Mouse (Mus musculus) thymus, adult 2 months (tissue): ENCODE measurements around the gene Yif1b.

Source experiments
- CTCF ChIP-seq: fragments of 200-500 bp; IDR thresholded peaks from 2 replicates; pipeline ENCODE4 v1.5.1; 2012; ENCODE audit warnings: mild to moderate bottlenecking, control low read depth, low read length, moderate library complexity, borderline replicate concordance; ENCODE audit not compliant: control insufficient read depth, poor library complexity, insufficient read depth; ENCODE audit errors: extremely low read depth
- POLR2A ChIP-seq: fragments of 200-500 bp; IDR thresholded peaks from 2 replicates; pipeline ENCODE4 v1.6.1; 2012; ENCODE audit warnings: mild to moderate bottlenecking, low read length, control low read depth, moderate library complexity; ENCODE audit not compliant: control insufficient read depth, poor library complexity, insufficient read depth; ENCODE audit errors: extremely low read depth

GRCm38 (mm10) chr7:29294111-29294761, 56.1 kb downstream of the Yif1b start:
- TF ChIP-seq CTCF = no peak
- no peak for TF ChIP-seq POLR2A
